Mouse (Mus musculus) testis, adult 2 months (tissue): ENCODE data around the gene Hsd11b1.

Experiments used
- CTCF ChIP-seq: fragments of 200-500 bp; IDR thresholded peaks from 2 replicates; pipeline ENCODE4 v1.5.1; 2012; ENCODE audit warnings: low read depth, mild to moderate bottlenecking, inconsistent platforms, low read length, moderate library complexity; ENCODE audit not compliant: control insufficient read depth, insufficient read depth, insufficient replicate concordance
- POLR2A ChIP-seq: fragments of 200-500 bp; IDR thresholded peaks from 2 replicates; pipeline ENCODE4 v1.6.1; 2012; ENCODE audit warnings: low read depth, mild to moderate bottlenecking, inconsistent platforms, low read length, moderate library complexity; ENCODE audit not compliant: control insufficient read depth

- TF ChIP-seq CTCF: no peak
- TF ChIP-seq POLR2A: no peak
Observed at GRCm38 (mm10) chr1:193211371-193211770, 52.5 kb downstream of the Hsd11b1 start.
